Mouse (Mus musculus): Measurements from ENCODE around the gene Rag1. TPM values are rescaled to one million over a fixed set of nuclear protein-coding genes. Genes with fewer than 3 reads are reported as not detected.

The Rag1 gene
- total and polyA plus RNA-seq, 2 experiments from 2014 or later = 0.11 to 0.37 TPM

DNA sequence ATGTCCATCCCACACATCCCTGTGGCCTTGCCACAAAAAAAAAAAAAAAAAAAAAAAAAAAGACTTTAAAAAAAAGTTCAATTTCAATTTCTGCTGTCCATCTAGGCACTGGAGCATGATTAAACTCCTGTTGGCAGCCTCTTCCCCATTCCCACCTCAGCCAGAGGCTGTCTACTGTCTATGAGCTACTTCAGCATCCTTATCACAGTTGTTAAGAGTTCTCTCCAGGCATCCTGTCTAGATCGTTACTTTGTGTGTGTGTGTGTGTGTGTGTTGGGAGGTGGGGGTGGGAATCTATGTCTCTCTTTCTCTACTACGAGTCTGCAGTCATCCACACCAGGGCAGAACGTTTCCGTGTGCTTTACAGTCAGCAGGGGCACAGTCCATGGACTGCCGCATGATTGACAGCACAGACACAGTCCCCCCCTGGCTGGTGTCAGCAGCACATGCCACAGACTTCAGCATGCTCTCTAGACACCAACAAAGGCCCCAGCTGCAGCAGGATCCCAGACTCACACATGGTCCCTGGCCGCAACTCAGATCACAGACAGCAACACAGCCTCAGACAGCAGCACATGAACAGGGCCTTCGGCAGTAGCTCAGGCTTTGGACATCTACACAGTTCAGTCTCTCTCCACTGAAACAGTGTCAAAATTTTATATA lies 40.9 kb downstream of the Rag1 start:
- Histone ChIP-seq H3K27ac (no peak overlapping the region), H3K4me3 (ENCODE audit: low read length) (no peak overlapping the region), H3K4me2 (ENCODE audit: low read depth, low read length) (no peak overlapping the region), H3K9me3 (ENCODE audit: low read length) (no peaks in the 10 kb centered on the region), H3K9ac (replicated peaks; ENCODE audit: low read length) (no peak overlapping the region), H3K27me3 (ENCODE audit: insufficient read depth, low read length) (no peaks in the 10 kb centered on the region), H3K4me1 (ENCODE audit: insufficient read depth, low read length) (no peaks in the 10 kb centered on the region), H3K36me3 (ENCODE audit: insufficient read depth, low read length) (no peaks in the 10 kb centered on the region)
- ATAC-seq (peak; percentile 95), DNase-seq (ENCODE audit: low spot score) (peak; percentile 52)
- WGBS = 26% methylated on average over 7 of the region's 7 CpGs
- peak; percentile 9; the same call in 1 of the 2 replicates for TF ChIP-seq CTCF (IDR thresholded peaks at IDR 0.05; ENCODE audit: low read depth)

GRCm38 (mm10) chr2:101603099-101603498 lies 46.2 kb downstream of the Rag1 start:
- no peaks in the 10 kb centered on the region; the same call in 1 of the 2 replicates for H3K4me1 ChIP-seq (ENCODE audit: insufficient read depth, low read length)
- no peaks in the 10 kb centered on the region for H3K27me3 ChIP-seq (ENCODE audit: insufficient read depth, low read length)
- ATAC-seq (no peak), DNase-seq (ENCODE audit: low spot score) (no peak)
- WGBS = 93% methylated on average over 1 of the region's 1 CpGs
- H3K4me3 ChIP-seq (ENCODE audit: low read length) = no peak overlapping the region
- no peak for TF ChIP-seq CTCF (IDR thresholded peaks at IDR 0.05; ENCODE audit: low read depth)
- no peak overlapping the region for H3K9ac ChIP-seq (replicated peaks; ENCODE audit: low read length)
- no peak overlapping the region for H3K4me2 ChIP-seq (ENCODE audit: low read depth, low read length)
- H3K9me3 ChIP-seq (ENCODE audit: low read length) = no peaks in the 10 kb centered on the region
- no peak overlapping the region for H3K27ac ChIP-seq
- H3K36me3 ChIP-seq (ENCODE audit: insufficient read depth, low read length) = no peaks in the 10 kb centered on the region

GRCm38 (mm10) chr2:101600703-101601102 lies 48.6 kb downstream of the Rag1 start:
- TF ChIP-seq CTCF (IDR thresholded peaks at IDR 0.05; ENCODE audit: low read depth) = peak; percentile 39
- no peak overlapping the region for H3K4me3 ChIP-seq (ENCODE audit: low read length)
- H3K4me2 ChIP-seq (ENCODE audit: low read depth, low read length) = peak overlapping the region; percentile 34
- H3K9ac ChIP-seq (replicated peaks; ENCODE audit: low read length) = no peak overlapping the region
- H3K27me3 ChIP-seq (ENCODE audit: insufficient read depth, low read length) = no peaks in the 10 kb centered on the region
- WGBS = 17% methylated on average over 8 of the region's 8 CpGs
- no peaks in the 10 kb centered on the region for H3K36me3 ChIP-seq (ENCODE audit: insufficient read depth, low read length)
- no peaks in the 10 kb centered on the region for H3K9me3 ChIP-seq (ENCODE audit: low read length)
- H3K4me1 ChIP-seq (ENCODE audit: insufficient read depth, low read length) = no peaks in the 10 kb centered on the region; the same call in 1 of the 2 replicates
- peak overlapping the region; percentile 2; the same call in 1 of the 2 replicates for H3K27ac ChIP-seq
- ATAC-seq (peak; percentile 64; the same call in 1 of the 2 replicates), DNase-seq (ENCODE audit: low spot score) (peak; percentile 70)

DNA sequence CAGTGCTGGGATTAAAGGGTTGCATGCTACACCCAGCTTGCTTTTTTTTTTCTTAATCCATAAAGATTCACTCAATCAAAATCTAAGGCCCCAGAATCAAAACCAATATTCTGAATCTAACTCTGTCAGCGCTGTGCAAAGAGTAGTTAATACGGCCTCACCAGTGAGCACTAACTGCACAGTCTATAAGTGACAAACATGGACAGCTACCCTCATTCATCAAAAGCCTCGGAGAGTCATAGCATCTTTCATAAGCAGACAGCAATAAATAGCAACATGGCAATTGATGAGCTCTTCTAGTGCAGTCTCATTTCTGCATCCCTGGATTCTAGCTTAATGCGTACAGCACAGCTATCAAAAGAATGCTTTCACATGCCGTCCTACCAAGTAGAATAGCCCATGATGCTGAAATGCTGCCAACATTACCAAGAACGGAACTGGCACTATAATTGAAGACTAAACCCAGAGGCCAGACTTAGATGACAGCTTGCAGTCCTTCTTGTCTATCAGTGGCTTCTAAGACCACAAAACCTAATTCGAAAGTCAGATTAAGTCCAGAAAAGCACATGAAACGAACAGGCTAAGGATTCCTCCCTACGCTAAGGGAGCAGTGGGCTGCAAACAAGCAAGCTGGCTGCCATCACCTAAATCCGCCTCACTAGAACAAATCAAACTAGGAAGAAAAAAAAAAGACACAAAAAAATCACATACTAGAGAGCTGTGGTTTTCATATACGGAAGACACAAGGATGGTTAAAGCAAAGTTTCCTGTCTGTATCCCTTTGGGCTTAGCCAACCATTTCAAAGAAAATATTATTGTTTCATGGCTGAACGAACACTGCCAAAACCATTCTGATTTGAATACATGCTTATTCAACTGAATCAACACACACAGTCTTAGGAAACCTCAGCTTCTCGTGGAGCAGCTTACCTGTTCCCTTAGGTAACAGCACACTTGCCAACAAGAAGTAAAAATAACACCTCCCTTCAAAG lies 50.8 kb downstream of the Rag1 start:
- no peak for TF ChIP-seq CTCF (IDR thresholded peaks at IDR 0.05; ENCODE audit: low read depth)
- Histone ChIP-seq H3K9me3 (ENCODE audit: low read length) (no peaks in the 10 kb centered on the region), H3K27me3 (ENCODE audit: insufficient read depth, low read length) (no peaks in the 10 kb centered on the region), H3K4me1 (ENCODE audit: insufficient read depth, low read length) (no peaks in the 10 kb centered on the region; the same call in 1 of the 2 replicates), H3K9ac (replicated peaks; ENCODE audit: low read length) (0 out of 2 replicates have a peak overlapping the region, but pooled peaks have one; percentile 18), H3K36me3 (ENCODE audit: insufficient read depth, low read length) (no peaks in the 10 kb centered on the region), H3K4me2 (ENCODE audit: low read depth, low read length) (peak overlapping the region; percentile 44), H3K4me3 (ENCODE audit: low read length) (no peak overlapping the region), H3K27ac (peak overlapping the region; percentile 69)
- DNase-seq (ENCODE audit: low spot score) = peak; percentile 72
- peak; percentile 72 for ATAC-seq
- 37% methylated on average over 13 of the region's 13 CpGs for WGBS

- Histone ChIP-seq H3K36me3 (ENCODE audit: insufficient read depth, low read length) (no peaks in the 10 kb centered on the region), H3K4me3 (ENCODE audit: low read length) (no peak overlapping the region), H3K27me3 (ENCODE audit: insufficient read depth, low read length) (no peaks in the 10 kb centered on the region), H3K4me1 (ENCODE audit: insufficient read depth, low read length) (no peaks in the 10 kb centered on the region; the same call in 1 of the 2 replicates), H3K9ac (replicated peaks; ENCODE audit: low read length) (no peak overlapping the region), H3K9me3 (ENCODE audit: low read length) (no peaks in the 10 kb centered on the region), H3K4me2 (ENCODE audit: low read depth, low read length) (no peak overlapping the region), H3K27ac (no peak overlapping the region)
- ATAC-seq = no peak
- DNase-seq (ENCODE audit: low spot score) = peak; percentile 34
- TF ChIP-seq CTCF (IDR thresholded peaks at IDR 0.05; ENCODE audit: low read depth) = peak; percentile 64
Observed at GRCm38 (mm10) chr2:101597186-101597585, 52.1 kb downstream of the Rag1 start.

DNA sequence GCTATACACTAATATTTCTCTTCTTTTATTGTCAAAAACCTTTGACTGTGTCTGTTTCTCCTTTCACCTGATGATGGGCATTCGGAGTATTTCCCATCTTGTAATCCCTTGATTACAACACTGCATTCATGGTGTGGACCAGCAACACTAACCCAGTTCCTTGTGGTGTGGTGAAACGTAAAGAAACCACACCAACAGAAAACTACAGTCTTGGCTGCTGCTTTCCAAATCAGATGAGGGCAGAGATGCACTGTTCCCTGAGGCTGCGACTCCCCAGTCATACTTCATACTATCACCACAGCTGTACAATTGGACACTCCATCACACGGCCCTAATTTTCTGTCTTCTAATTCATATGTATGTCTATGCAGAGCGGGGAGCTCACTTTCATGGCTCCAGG lies 54.6 kb downstream of the Rag1 start:
- Histone ChIP-seq H3K4me2 (ENCODE audit: low read depth, low read length) (no peak overlapping the region), H3K9me3 (ENCODE audit: low read length) (no peaks in the 10 kb centered on the region), H3K4me3 (ENCODE audit: low read length) (no peak overlapping the region), H3K4me1 (ENCODE audit: insufficient read depth, low read length) (peaks cover 6% of the 10 kb centered on the region; the same call in 1 of the 2 replicates), H3K27me3 (ENCODE audit: insufficient read depth, low read length) (no peaks in the 10 kb centered on the region), H3K36me3 (ENCODE audit: insufficient read depth, low read length) (no peaks in the 10 kb centered on the region), H3K9ac (replicated peaks; ENCODE audit: low read length) (no peak overlapping the region), H3K27ac (no peak overlapping the region)
- TF ChIP-seq CTCF (IDR thresholded peaks at IDR 0.05; ENCODE audit: low read depth) = no peak
- no peak for DNase-seq (ENCODE audit: low spot score)
- 84% methylated on average over 5 of the region's 5 CpGs for WGBS
- ATAC-seq = no peak
